Mouse (Mus musculus) erythroblast, embryonic 14.5 days (primary cell): Measurements from ENCODE around the gene Rhot2.

ENCODE experiments used
- GATA1 ChIP-seq: IDR thresholded peaks from 2 replicates; pipeline ENCODE4 v1.6.1; 2012; ENCODE audit warnings: low read length, inconsistent platforms, mixed read lengths
- TAL1 ChIP-seq: IDR thresholded peaks from 3 replicates; pipeline ENCODE4 v1.6.1; 2012; ENCODE audit warnings: low read length, inconsistent platforms, mixed read lengths

DNA sequence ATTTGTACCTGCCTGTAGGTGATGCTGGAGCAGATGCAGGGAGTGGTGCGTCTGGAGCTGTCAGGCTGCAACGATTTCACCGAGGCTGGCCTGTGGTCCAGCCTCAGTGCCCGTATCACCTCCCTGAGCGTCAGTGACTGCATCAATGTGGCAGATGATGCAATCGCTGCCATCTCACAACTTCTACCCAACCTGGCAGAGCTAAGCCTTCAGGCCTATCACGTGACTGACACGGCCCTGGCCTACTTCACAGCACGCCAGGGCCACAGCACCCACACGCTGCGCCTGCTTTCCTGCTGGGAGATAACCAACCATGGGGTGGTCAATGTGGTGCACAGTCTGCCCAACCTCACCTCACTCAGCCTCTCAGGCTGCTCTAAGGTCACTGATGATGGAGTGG, 27.0 kb downstream of the Rhot2 start:
- TF ChIP-seq GATA1 (no peak), TAL1 (no peak)
